Mouse (Mus musculus) kidney, adult 2 months (tissue): ENCODE results near the gene Vamp5. TPM values are rescaled to one million over a fixed set of nuclear protein-coding genes. Genes with fewer than 3 reads are reported as not detected.

Experiments
- DNase-seq: peaks from one replicate; pipeline ENCODE4 v3.0.0; 2021
- H3K27ac ChIP-seq: fragments of 200-500 bp; 2 replicates; pipeline ENCODE4 v1.5.1; 2012; ENCODE audit warnings: low read depth, low read length, control low read depth, inconsistent platforms; ENCODE audit not compliant: insufficient read depth
- H3K27me3 ChIP-seq: fragments of 200-500 bp; replicated peaks from 2 replicates; pipeline ENCODE4 v1.6.1; 2012; ENCODE audit warnings: mild to moderate bottlenecking, moderate library complexity, low read length, inconsistent platforms; ENCODE audit not compliant: control insufficient read depth, insufficient read depth
- H3K36me3 ChIP-seq: fragments of 200-500 bp; 2 replicates; pipeline ENCODE4 v1.6.1; 2012; ENCODE audit warnings: mild to moderate bottlenecking, moderate library complexity, low read length, inconsistent platforms; ENCODE audit not compliant: control insufficient read depth, insufficient read depth
- H3K4me1 ChIP-seq: fragments of 200-500 bp; 2 replicates; pipeline ENCODE4 v1.6.1; 2011; ENCODE audit warnings: low read length; ENCODE audit not compliant: control insufficient read depth, insufficient read depth
- H3K4me3 ChIP-seq: fragments of 200-500 bp; 2 replicates; pipeline ENCODE4 v1.5.1; 2011; ENCODE audit warnings: mild to moderate bottlenecking, low read depth, low read length, control low read depth; ENCODE audit not compliant: insufficient read depth
- CTCF ChIP-seq: fragments of 200-500 bp; conservative IDR thresholded peaks from 2 replicates; pipeline ENCODE4 v1.5.1; 2011; ENCODE audit warnings: low read depth, mild to moderate bottlenecking, control low read depth, low read length, moderate library complexity, mixed read lengths; ENCODE audit not compliant: insufficient read depth, insufficient read length
- POLR2A ChIP-seq: fragments of 200-500 bp; IDR thresholded peaks from one replicate; pipeline ENCODE4 v1.6.1; 2011; ENCODE audit warnings: low read depth, low read length, control low read depth
- WGBS: fragments of 180-500 bp; shearing (Covaris S2); methylation state at CpG from one replicate; pipeline ENCODE4 v1.1.7; 2018; 5-methylcytosine and 5-hydroxymethylcytosine counted together
- polyA plus RNA-seq: library from polyadenylated mRNA; depleted of rRNA; stranded (reverse); fragments of >200 nt; gene quantifications from 2 replicates; pipeline ENCODE4 v1.2.3, GENCODE M21; 2012

Gene Vamp5
- polyA plus RNA-seq, 1 experiment = 60.1 TPM

DNA sequence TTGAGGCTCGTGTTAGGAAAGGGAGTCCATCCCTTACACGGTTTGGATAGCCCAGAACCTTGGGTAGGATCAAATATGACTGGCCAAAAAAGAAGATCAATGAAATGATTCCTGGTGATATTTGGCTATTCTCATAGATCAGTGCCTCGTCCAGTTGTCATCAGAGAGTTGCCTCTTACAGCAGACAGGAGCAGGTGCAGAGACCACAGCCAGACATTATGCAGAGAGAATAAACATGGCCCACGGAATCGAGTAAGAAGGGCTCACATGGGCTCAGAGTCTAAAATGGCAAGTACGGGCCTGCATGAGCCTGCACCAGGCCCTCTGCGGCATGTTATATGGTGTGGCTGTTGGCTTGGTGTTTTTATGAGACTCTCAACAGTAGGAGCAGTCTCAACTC is 25.1 kb upstream of the Vamp5 start:
- H3K4me3 ChIP-seq = no peak overlapping the region
- no peaks in the 10 kb centered on the region for H3K36me3 ChIP-seq
- H3K4me1 ChIP-seq = no peaks in the 10 kb centered on the region
- H3K27me3 ChIP-seq = no peaks in the 10 kb centered on the region
- TF ChIP-seq POLR2A (no peak), CTCF (no peak)
- 84% methylated on average over 7 of the region's 7 CpGs for WGBS
- H3K27ac ChIP-seq = no peak overlapping the region
- no peak for DNase-seq

DNA sequence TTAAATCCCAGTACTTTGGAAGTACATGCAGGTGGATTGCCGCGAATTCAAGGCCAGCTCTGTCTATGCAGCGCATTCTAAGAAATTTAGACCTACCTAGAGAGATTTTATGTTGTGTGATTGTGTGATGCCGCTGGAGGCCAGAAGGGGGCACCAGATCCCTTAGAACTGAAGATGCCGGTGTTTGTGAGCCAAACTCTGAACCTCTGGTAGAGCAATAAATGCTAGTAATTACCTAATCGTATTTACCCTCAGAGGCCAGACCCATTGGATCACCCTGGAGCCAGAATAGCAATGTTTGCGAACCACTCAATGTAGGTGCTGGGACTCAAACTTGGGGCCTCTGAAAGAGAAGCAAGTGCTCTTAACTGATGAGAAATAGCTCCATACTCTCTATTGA is 21.6 kb upstream of the Vamp5 start:
- no peak overlapping the region for H3K27ac ChIP-seq
- peak; percentile 89 for DNase-seq
- peak; percentile 92 for TF ChIP-seq CTCF
- TF ChIP-seq POLR2A = no peak
- H3K4me3 ChIP-seq = no peak overlapping the region
- 18% methylated on average over 7 of the region's 7 CpGs for WGBS
- H3K27me3 ChIP-seq = no peaks in the 10 kb centered on the region
- H3K36me3 ChIP-seq = no peaks in the 10 kb centered on the region
- peaks cover 5% of the 10 kb centered on the region for H3K4me1 ChIP-seq

- no peak for TF ChIP-seq CTCF
- Histone ChIP-seq H3K4me3 (no peak overlapping the region), H3K27me3 (no peaks in the 10 kb centered on the region), H3K27ac (no peak overlapping the region), H3K4me1 (peaks cover 5% of the 10 kb centered on the region), H3K36me3 (no peaks in the 10 kb centered on the region)
- WGBS = 57% methylated on average over 2 of the region's 2 CpGs
- no peak for DNase-seq
These were observed 19.7 kb upstream of the Vamp5 start for GRCm38 (mm10) chr6:72399967-72400366.

DNA sequence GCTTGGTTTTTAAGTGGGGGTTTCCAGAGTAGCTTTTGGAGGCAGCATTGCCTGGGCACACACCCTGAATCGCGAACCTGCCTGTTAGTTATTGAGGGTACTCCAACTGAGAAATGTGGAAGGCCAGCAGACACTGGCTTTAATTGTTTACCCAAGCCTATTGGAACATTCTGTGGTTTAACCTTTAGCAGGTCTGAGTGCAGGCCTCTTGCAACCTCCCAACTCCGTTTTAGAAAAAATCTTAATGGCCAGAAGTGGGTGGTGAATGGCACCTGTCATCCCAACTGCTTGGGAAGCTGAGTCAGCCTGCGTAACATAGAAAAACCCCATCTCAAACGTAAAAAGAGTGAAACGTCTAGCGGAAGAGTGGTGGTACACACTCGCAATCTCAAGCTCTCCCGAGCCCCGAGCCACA is 16.6 kb upstream of the Vamp5 start:
- TF ChIP-seq CTCF = no peak
- TF ChIP-seq POLR2A = no peak
- no peak overlapping the region for H3K27ac ChIP-seq
- H3K36me3 ChIP-seq = no peaks in the 10 kb centered on the region
- H3K4me1 ChIP-seq = peaks cover 5% of the 10 kb centered on the region
- H3K4me3 ChIP-seq = no peak overlapping the region
- no peaks in the 10 kb centered on the region for H3K27me3 ChIP-seq
- DNase-seq = no peak
- 70% methylated on average over 10 of the region's 10 CpGs for WGBS

DNA sequence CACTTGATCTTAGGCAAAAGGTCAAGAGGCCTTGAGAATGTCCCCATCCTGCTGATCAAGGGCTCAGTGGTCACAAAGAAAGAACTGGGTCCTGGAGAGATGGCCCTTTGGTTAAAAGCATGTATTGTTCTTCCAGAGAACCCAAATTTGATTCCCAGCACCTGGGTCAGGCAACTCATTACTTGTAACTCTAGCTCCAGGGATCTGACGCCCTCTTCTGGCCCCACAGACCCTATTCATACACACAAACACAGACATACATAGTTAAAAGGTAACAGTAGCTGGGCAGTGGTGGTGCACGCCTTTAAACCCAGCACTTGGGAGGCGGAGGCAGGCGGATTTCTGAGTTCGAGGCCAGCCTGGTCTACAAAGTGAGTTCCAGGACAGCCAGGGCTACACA is 12.1 kb upstream of the Vamp5 start:
- Histone ChIP-seq H3K4me3 (no peak overlapping the region), H3K27ac (peak overlapping the region; percentile 89; the same call in 1 of the 2 replicates), H3K36me3 (peaks cover 2% of the 10 kb centered on the region), H3K27me3 (no peaks in the 10 kb centered on the region), H3K4me1 (peaks cover 17% of the 10 kb centered on the region)
- WGBS = 91% methylated on average over 5 of the region's 5 CpGs
- no peak for TF ChIP-seq CTCF
- no peak for DNase-seq

GRCm38 (mm10) chr6:72390795-72391521 is 10.7 kb upstream of the Vamp5 start:
- peak overlapping the region; percentile 72; the same call in 1 of the 2 replicates for H3K4me3 ChIP-seq
- no peaks in the 10 kb centered on the region for H3K27me3 ChIP-seq
- 8% methylated on average over 12 of the region's 12 CpGs for WGBS
- H3K36me3 ChIP-seq = peaks cover 2% of the 10 kb centered on the region
- H3K27ac ChIP-seq = peak overlapping the region; percentile 98
- H3K4me1 ChIP-seq = peaks cover 18% of the 10 kb centered on the region
- DNase-seq = peak; percentile 97
- TF ChIP-seq POLR2A (no peak), CTCF (0 out of 2 replicates have a peak, but pooled peaks have one; percentile 6)

DNA sequence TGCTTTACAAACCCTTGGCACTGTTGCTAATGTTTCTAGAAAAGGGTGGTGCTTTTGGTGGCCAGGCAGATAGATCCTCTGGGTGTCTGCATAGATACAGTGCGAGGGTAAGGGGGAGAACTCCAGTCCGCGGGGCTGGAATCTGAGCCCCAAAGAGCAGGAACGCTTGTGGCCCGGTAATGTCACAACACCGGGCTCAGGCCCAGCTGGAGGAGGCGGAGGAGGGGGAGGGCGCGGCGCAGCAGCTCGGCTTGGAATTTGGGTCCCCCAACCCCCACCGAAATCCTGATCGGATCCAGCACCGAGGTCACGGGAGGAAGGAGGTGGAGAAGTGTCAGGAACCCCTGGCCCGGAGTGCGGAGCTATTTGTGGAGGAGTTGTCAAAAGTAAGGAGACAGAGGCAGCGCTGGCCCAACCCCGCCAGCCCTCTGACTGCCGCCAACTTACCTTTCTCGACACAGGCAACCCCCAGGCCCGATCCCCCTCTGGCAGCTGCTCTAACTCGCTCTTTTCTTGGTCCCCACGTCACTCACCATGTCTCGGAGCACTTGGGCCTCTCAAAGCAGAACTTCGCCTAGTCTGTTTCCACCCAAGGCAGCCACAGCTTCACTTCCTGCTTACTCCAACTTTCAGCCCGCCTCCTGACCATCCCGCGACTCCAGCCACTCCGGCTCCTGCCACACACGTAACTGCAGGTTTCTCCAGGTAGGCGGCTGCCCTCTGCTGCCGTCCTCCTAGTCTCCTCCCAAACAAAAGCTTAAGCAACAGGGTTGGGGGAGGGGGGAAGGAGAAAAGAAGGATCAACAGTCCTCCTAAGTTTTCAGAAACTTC is 9.9 kb upstream of the Vamp5 start, which contains the start of gene Vamp8:
Vamp8 (minus strand) TSS at position 763 of the 831 bp plus-strand sequence.
- H3K27ac ChIP-seq = peak within 1 kb of the TSS; percentile 98
- TF ChIP-seq CTCF = peak; percentile 56
- peak; percentile 58 for TF ChIP-seq POLR2A
- H3K27me3 ChIP-seq = no peaks in the 10 kb centered on the region
- H3K4me3 ChIP-seq = peak within 1 kb of the TSS; percentile 72
- peak; percentile 95 for DNase-seq
- H3K36me3 ChIP-seq = peaks cover 2% of the 10 kb centered on the region
- WGBS = 0% methylated on average over 33 of the region's 33 CpGs
- H3K4me1 ChIP-seq = peaks cover 18% of the 10 kb centered on the region
